Mouse (Mus musculus) megakaryocyte, embryonic 14.5 days (primary cell): Measurements from ENCODE around the gene Hhat.

Experiments
- FLI1 ChIP-seq: IDR thresholded peaks from 2 replicates; pipeline ENCODE4 v1.6.1; 2012; ENCODE audit warnings: low read length, inconsistent platforms, mixed read lengths
- GATA1 ChIP-seq: IDR thresholded peaks from 3 replicates; pipeline ENCODE4 v1.6.1; 2012; ENCODE audit warnings: mixed read lengths, low read length, inconsistent platforms, borderline replicate concordance

GRCm38 (mm10) chr1:192478176-192478575 lies 292.8 kb downstream of the Hhat start:
- no peak for TF ChIP-seq GATA1
- no peak for TF ChIP-seq FLI1
